Mouse (Mus musculus): ENCODE measurements around the gene Sec31b.

DNA sequence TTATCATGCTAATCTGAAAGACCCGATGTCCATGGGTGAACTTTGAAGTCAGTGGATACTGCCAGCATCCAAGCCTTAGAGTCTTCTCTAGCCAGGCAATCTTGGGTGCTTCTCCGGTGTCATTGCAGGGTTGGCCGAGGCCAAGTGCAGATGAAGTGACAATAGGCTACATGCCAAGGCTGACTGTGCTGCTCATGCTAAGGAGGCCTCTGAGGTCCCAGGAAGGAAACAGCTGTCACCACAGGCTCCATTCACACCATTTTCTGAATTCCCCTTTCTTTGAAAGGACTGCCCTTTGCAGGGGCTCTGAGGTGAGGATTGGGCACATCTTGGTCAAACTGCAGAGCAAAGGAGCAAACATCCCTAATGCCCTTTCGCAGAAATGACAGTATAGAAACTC, 42.9 kb downstream of the Sec31b start:
- TF ChIP-seq CTCF (IDR thresholded peaks at IDR 0.05; ENCODE audit: low read depth, low read length) (no peak), EP300 (IDR thresholded peaks at IDR 0.05; ENCODE audit: insufficient read depth, low read depth, low read length) (no peak), POLR2A (IDR thresholded peaks at IDR 0.05; ENCODE audit: insufficient read depth, low read length) (no peak)
